Mouse (Mus musculus) embryo, embryonic 10.5 days (tissue): ENCODE results near the gene Dcaf15.

Experiments
- DNase-seq: peaks from one replicate; pipeline ENCODE4 v3.0.0-alpha.2; 2015; ENCODE audit warnings: low spot score

Dcaf15 gene

GRCm38 (mm10) chr8:84101476-84102270, 2.9 kb downstream of the Dcaf15 start:
- DNase-seq: no peak

GRCm38 (mm10) chr8:84098376-84098775, 6.2 kb downstream of the Dcaf15 start:
- no peak for DNase-seq

- DNase-seq: no peak
Observed at GRCm38 (mm10) chr8:84096061-84096460, 8.5 kb downstream of the Dcaf15 start.

GRCm38 (mm10) chr8:84090585-84090984, 14.0 kb downstream of the Dcaf15 start:
- DNase-seq: no peak

- DNase-seq: no peak
Observed at GRCm38 (mm10) chr8:84089277-84089676, 15.3 kb downstream of the Dcaf15 start.

- DNase-seq: no peak
Observed at GRCm38 (mm10) chr8:84087821-84088220, 16.7 kb downstream of the Dcaf15 start.

GRCm38 (mm10) chr8:84087156-84087555, 17.4 kb downstream of the Dcaf15 start:
- DNase-seq: no peak

GRCm38 (mm10) chr8:84084341-84085115, 20.0 kb downstream of the Dcaf15 start:
- peak; percentile 4 for DNase-seq

- peak; percentile 82 for DNase-seq
Observed at GRCm38 (mm10) chr8:84083829-84084241, 20.7 kb downstream of the Dcaf15 start.

- DNase-seq: no peak
Observed at GRCm38 (mm10) chr8:84079206-84079605, 25.4 kb downstream of the Dcaf15 start.

GRCm38 (mm10) chr8:84076849-84077248, 27.7 kb downstream of the Dcaf15 start:
- DNase-seq: no peak

- DNase-seq: no peak
Observed at GRCm38 (mm10) chr8:84076412-84076811, 28.2 kb downstream of the Dcaf15 start.

- DNase-seq: peak; percentile 22
Observed at GRCm38 (mm10) chr8:84073230-84073976, 31.2 kb downstream of the Dcaf15 start.

GRCm38 (mm10) chr8:84072321-84072720, 32.2 kb downstream of the Dcaf15 start:
- DNase-seq: no peak

- DNase-seq: no peak
Observed at GRCm38 (mm10) chr8:84071921-84072320, 32.6 kb downstream of the Dcaf15 start.

- DNase-seq: no peak
Observed at GRCm38 (mm10) chr8:84070667-84071066, 33.9 kb downstream of the Dcaf15 start.

- no peak for DNase-seq
Observed at GRCm38 (mm10) chr8:84070241-84070640, 34.3 kb downstream of the Dcaf15 start.

GRCm38 (mm10) chr8:84069750-84070149, 34.8 kb downstream of the Dcaf15 start:
- no peak for DNase-seq

- no peak for DNase-seq
Observed at GRCm38 (mm10) chr8:84069169-84069568, 35.4 kb downstream of the Dcaf15 start.

GRCm38 (mm10) chr8:84068316-84069035, 36.1 kb downstream of the Dcaf15 start:
- DNase-seq: no peak

GRCm38 (mm10) chr8:84067911-84068310, 36.7 kb downstream of the Dcaf15 start:
- DNase-seq: no peak

GRCm38 (mm10) chr8:84067047-84067573, 37.5 kb downstream of the Dcaf15 start:
- peak; percentile 91 for DNase-seq
